9 mouse cellular contexts compared by ENCODE assay signal in genomic region chr17:50735955-50736533, GRCm38 (mm10).
DNase-seq lines count a peak whose midpoint lies in the region.
"Had no signal": no experiment of that assay in that cellular context is flagged by ENCODE, and none has a peak within 500 bp of the region (broad histone marks: within the 10 kb centered on the region; RNA-seq: fewer than 3 reads in every experiment).

No protein-coding gene starts in this region.

- no peaks in the 10 kb centered on the region for H3K9me3 ChIP-seq in heart, embryonic 10.5 days
- H3K9me3 ChIP-seq: embryonic facial prominence, embryonic 12.5 days had no signal

- H3K4me3 ChIP-seq in heart, embryonic 10.5 days = no peak overlapping the region
- H3K4me3 ChIP-seq: embryonic facial prominence, embryonic 12.5 days had no signal

- peak; percentile 45 for DNase-seq in layer of hippocampus, adult 11-12 months (ENCODE audit: low spot score)
- no peak for DNase-seq in layer of hippocampus, adult 9-10 months (ENCODE audit: low spot score)
- DNase-seq in cerebellum, adult 9-10 months = peak; percentile 38
- no peak for DNase-seq in heart, embryonic 10.5 days (ENCODE audit: low spot score)
- DNase-seq in lung, postnatal 10 days = peak; percentile 35
- no peak for DNase-seq in embryo, embryonic 9.5 days (ENCODE audit: extremely low spot score)
- no peak for DNase-seq in thymus, postnatal 10 days (ENCODE audit: low spot score in 2 of 2)
- no peak for DNase-seq in adrenal gland, postnatal 4 days (ENCODE audit: low spot score in 2 of 2)

- WGBS in heart, embryonic 10.5 days = 69% methylated on average over 8 of the region's 8 CpGs

- H3K27me3 ChIP-seq in heart, embryonic 10.5 days (ENCODE audit: insufficient read depth, poor library complexity, severe bottlenecking) = no peaks in the 10 kb centered on the region
- H3K27me3 ChIP-seq: embryonic facial prominence, embryonic 12.5 days had no signal

- peak overlapping the region; percentile 71; the same call in 1 of the 2 replicates for H3K27ac ChIP-seq in heart, embryonic 10.5 days
- H3K27ac ChIP-seq: embryonic facial prominence, embryonic 12.5 days had no signal

- no peaks in the 10 kb centered on the region for H3K36me3 ChIP-seq in heart, embryonic 10.5 days

- peaks cover 33% of the 10 kb centered on the region for H3K4me1 ChIP-seq in heart, embryonic 10.5 days
- H3K4me1 ChIP-seq: embryonic facial prominence, embryonic 12.5 days had no signal

Comparison
In these comparisons a context has a peak if more than half of its experiments do, and no peak if none do; other contexts are left out.
1. DNase-seq: peak in layer of hippocampus, adult 11-12 months (single experiment), cerebellum, adult 9-10 months (single experiment) and lung, postnatal 10 days (single experiment); none in layer of hippocampus, adult 9-10 months (single experiment), heart, embryonic 10.5 days (single experiment), embryo, embryonic 9.5 days (single experiment), thymus, postnatal 10 days (0 of 2) and adrenal gland, postnatal 4 days (0 of 2).